Mouse (Mus musculus) heart, adult 11 months (tissue): ENCODE data around the gene Mllt11.

Experiments
- DNase-seq: peaks from one replicate; pipeline ENCODE4 v3.0.0; 2022

Gene Mllt11

DNA sequence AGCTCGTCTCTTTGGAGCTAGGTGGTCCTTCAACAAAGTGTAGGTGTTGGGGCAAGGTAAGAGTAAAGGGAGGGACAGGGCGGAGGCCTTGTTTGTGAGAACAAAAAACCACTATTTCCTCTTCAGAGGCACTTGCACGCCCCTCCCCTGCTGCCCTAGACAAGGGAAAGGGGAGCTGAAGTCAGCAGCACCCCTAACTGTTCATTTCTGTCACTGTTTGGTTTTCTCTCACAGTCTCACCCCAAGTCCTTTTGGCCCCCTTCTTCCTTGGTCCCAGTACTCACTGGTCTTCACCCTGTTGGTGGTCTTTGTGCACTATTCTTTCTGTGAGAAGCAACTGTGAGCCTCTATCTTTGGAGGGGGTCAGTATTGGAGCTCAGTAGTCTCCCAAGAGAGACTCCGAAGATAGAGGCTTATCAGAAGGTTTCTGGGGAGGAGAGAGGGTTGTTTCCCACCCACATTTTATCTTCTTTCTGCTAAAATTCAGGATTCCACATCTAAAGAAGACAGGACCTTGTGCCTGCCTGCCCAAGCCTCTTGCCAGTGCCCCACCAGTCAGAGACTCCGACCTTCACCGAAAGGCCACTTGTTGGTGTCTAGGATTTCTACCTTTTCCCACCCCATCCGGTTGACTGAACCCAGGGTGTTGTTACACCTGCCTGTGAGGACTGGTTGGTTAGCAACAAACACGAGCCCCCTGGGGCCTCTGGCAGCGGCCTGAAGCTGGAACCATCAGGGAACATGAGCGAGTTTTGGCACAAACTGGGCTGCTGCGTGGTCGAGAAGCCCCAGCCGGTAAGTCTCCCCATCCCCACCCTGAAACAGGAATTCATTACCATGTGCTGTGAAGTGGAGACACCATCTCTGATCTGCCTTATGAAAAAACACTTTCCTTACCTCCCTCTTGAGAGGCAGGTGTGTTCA lies at the start of gene Mllt11:
Mllt11 (minus strand) TSS at position 874 of the 924 bp plus-strand sequence.
- DNase-seq, result peak; percentile 93

DNA sequence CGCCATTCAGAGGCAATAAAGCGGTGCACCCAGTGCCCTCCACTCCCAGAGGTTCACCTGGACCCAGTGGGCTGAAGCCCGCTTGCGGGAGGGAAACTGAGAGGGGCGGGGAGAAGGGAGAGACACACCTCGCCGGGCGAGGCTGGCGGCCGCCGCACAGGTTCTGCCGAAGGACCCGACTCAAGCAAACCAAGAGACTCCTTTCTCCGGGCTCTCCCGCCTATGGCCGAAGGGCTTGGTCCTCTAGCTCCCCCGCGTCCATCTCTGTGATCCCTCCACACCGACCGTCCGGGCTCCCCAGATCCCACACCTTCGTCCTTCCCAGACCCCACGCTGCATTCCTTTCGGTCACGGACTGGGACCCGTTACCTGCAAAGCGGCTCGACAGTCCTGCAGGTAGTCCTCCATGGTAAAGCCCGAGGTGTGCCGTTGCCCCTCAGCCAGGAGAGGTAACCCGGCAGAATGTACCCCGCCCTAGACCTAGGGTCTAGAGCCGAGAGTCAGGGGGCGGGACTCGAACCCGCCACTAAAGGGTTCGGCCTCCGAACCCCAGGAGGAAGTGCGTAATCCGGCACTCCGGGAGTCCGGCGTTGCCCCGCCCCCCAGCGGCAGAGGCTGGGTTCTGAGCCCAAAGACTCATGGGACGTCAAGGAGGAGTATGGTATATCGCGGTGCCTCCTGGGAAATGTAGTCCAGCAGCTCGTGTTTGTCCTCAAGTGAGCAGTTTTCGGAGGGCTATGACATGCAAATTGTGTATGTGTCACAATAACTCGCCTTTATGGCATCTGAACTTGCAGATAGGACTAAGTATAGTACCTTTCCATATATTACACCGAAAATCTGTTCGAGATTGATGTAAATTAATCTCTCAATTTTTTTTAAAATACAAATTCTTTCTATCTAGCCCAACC lies 49.5 kb upstream of the Mllt11 start, which contains the start of the genes Mindy1 and Prune1:
Mindy1 (plus strand) TSS at position 130 of the 911 bp plus-strand sequence.
Prune1 (minus strand) TSS at position 861 of the 911 bp plus-strand sequence.
- peak; percentile 100 for DNase-seq

DNA sequence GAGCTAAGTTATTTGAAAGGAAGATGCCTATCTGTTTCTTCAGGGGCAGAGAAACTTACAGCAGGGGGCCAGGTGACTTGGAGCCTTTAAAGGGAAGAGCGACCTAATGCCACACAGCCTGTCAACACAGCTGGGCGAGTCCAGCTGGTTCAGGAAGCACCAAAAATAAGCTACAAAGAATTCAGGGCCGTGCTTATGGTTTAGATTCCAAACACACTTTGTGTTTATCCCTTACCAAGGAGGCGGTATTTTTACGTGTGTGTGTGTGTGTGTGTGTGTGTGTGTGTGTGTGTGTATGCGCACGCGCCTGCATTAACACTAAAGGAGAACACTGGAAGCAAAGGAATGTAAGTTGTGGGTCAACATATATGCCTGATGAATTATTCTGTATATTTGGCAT lies 48.8 kb upstream of the Mllt11 start:
- DNase-seq, result no peak

DNA sequence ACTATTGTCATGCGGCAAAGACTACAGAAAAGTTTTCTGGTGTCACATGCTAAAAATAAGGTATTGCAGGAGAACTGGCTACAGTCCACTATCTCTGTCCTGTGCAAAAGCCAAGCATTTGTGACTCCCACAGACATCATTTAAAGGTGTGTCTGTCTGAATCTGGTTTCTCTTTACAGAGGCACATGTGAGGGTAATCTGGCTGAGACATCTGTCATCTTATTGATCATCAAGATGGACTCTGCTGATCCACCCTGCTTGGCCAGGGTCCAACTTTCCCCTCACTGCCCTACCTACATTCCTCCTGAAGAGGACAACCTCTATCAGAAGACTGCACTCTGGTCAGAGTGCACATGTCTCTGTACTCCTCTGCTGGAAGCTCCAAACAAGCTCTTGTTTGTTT lies 45.2 kb upstream of the Mllt11 start:
- DNase-seq, result no peak

DNA sequence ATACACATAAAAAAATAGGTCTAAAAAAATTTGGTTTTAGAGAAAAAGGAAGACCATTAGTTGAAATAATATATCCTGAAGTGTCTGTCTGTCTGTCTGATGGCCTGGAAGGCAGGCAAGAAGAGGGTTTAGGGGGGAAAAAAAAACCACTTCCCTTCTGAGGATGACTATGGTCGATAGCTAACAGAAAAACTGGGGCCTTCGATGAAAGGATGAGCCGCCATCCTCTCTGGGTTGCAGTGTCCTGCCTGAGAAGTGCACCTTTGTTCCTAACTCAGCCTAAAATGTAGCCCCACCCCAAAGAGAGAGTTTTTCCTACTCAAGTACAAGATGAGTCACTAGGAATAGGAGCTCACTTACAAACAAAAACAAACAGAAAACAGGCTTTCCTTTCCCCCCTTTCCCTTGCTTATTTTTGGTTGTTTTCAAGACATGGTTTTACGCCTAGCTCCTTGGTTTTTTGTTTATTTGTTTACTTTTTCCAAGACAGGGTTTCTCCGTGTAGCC lies 44.5 kb upstream of the Mllt11 start:
- no peak for DNase-seq

DNA sequence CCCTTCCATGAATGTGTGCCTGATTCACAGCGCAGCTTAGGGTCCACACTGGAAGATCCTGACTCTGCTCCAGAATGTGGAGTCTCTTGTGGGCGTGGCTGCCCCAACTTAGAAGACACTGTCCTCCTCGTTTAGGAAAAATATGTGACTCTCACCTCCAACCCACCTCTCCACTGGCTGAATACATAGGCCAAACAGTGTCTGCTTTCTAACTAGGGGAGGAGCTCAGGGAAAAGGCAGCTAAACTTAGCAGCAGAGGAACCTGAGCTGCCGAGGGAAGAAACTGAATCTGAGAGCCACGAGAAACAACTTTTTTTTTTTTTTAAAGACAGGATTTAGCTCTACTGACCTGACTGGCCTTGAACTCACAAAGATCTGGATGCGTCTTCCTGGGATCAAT lies 43.2 kb upstream of the Mllt11 start:
- no peak for DNase-seq

DNA sequence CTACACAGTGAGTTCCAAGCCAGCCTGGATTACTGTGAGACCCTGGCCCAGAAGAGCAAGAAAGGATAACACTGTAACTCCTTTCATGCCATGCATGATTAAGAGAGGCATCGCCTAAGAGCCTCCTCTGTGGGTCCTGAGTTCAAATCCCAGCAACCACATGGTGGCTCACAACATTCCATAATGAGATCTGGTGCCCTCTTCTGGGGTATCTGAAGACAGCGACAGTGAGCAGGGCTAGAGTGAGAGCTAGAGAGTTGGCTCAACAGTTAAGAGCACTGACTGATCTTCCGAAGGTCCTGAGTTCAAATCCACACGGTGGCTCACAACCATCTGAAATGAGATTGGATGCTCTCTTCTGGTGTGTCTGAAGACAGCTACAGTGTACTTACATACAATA lies 42.5 kb upstream of the Mllt11 start:
- DNase-seq, result no peak

DNA sequence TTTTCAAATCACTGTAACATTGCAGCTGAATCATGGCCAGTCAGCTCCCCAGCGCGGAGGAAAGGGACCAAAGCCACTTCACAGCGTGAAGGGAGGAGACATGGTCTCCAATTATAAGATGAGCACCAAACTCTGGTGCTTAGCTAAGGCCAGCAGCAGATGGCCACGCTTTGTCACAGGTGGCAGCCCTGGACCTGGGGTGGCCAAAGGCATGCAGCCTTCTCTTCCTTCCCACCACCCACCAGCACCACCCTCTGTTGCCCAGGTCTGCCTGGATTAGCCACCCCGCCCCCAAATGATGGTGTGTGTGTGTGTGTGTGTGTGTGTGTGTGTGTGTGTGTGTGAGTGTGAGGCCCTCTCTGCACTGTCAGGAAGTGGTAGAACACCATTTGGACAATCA lies 41.5 kb upstream of the Mllt11 start:
- DNase-seq, result no peak

DNA sequence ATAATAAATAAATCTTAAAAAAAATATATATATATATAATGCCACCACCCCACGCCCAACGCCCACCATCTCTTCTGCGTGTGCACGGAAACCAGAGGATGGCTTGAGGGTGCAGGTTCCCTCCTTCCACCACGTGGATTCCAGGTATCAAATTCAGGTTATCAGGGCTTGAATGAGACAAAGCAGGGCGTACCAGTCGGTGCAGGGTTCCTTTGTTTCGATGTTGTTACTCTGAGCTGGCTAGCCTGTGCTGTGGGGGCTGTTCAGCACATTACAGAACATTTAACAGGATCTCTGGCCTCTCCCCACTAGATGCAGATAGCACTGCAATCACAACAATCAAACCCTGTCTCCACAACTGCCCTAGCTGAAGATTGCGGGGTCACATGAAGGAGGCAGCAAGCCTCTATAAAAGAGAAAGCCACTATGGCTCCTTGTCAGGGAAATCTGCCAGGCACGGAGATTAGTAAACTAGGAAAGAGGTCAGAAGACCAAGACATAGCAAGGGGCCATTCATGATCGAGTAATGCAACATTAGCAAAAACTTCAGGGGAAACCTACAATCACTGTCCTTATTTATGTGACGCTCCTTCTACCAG lies 38.9 kb upstream of the Mllt11 start:
- no peak for DNase-seq

DNA sequence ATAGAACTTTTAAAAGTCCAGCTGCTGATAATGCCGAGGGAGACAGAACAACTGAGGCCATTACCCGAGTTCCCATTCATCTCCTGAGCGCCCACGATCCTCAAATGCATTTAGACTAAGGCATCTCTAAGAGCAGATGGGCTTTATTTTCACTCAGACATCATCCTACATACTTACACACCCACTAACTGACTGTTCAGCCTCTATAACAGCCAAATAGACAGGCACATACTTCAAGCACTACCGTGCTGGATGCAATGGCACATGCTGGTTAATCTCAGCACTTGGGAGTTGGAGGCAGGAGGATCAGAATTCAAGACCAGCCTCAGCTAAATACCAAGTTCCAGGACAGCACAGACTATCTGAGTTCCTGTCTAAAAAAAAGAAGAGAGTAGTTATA lies 37.8 kb upstream of the Mllt11 start:
- no peak for DNase-seq

DNA sequence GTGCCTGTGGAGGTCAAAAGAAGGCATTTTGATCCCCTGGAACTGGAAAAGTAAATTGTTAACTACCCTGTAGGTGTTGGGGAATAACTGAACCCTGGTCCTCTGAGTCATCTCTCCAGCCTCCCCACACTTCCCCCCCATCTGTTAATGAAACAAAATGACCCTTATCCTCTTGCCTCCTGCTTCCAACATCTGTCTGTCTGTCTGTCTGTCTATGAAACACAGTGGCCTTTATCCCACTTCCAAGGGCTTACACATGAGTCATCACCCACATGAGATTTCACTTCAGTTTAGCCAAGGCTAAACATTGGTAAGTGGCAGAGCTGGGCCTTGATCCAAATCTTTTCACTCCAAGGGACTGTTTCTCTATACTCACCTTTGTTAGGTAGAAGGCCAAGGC lies 35.9 kb upstream of the Mllt11 start:
- no peak for DNase-seq

DNA sequence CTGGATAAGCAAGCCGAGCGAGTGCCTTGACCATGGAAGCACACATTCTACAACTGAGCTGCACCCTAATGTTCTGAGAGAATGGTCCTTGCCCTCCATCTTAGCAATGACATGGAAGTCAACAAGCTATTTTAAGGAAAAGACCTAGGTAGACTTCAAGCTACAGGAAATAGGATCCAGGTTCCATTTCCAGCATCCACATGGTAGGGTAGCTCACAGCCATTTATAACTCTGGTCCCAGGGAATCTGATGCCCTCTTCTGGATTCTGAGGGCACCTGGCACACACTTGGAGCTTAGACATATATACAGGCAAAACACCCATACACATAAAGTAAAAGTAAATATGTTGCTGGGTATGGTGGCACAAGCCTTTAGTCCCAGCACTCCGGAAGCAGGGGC lies 34.1 kb upstream of the Mllt11 start:
- DNase-seq, result no peak

DNA sequence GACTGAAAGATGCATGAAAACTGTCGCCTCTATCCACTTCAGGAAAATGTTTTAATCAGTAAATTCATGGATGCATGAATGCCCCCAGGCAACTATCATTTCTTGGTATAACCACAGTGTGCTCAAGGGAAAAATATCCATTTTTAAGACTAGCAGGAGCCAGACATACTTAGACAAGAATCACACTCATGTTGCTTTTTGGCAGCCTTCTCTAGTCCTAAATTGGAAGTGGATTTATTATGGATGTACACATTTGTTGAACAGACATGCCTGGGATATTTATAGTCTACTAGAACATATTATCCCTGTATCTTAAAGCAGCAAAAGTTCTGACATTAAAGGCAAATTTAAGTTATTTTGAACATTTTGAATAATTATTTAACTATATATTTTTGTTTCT lies 32.8 kb upstream of the Mllt11 start:
- no peak for DNase-seq

DNA sequence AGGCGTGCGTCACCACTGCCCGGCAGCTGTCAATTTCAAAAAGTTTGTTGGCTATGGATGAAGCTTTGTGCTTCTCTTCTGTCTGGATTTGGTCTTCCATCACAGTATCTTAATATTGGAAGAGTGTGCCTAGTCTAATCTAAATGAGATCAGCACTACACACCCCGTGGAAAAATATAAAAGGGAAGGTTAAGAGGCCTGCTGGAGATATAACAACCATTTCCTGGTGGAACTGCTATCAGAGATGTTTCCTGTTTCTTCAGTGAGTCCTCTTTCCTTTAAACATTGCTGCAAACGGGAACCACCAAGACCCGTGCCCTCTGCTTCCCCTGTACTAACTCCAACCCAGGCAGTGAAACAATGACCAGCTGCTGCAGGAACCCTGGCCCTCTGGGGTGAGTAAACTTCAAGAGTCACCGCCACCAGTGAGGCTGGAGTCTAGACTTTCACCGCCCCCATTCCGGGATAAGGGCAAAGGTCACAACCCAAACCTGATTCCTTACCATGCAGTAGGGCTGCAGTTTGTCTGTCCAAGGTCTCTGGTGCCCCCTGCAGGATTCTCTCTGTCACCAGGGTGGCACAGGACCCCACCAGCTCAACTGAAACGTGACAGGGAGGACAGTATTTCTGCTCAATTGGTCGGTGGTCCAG lies 31.2 kb upstream of the Mllt11 start:
- peak; percentile 97 for DNase-seq

DNA sequence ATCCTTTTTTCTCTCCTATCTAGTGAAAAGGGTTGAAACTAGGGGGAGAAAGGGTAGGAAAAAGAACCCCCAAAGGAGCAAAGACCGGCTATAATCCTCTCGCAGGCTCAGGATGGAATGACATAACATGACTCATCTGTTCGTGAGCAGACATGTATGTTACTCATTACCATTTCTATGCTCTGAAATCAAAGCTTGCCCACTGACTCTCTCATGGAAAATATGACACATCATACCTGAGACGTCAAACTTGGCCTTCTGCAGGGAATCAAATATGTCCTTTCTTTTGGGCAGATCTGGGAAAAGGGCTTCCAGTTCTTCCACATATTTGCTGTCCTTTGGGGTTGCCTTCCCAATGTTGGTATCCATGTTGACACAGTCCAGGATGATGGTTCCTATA lies 30.0 kb upstream of the Mllt11 start:
- DNase-seq, result no peak

DNA sequence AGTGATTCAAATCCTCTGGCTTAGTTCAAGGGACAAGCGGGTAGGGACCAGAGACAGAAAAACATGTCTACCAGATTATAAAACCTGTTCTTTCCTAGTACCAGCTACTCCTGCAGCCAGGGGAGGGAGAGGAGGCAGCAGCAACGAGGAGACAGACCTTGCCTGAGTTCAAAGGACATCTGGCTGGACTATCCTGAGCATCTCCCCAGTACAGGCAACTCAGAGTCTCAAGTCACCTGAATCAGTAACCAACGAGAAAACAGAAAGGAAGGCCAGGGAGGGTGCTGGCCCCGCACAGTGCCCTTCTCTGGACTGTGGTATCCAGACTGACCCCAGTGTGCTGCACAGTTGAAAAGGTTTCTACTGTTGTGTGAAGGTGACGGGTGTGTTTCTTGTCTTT lies 25.0 kb upstream of the Mllt11 start:
- DNase-seq, result no peak

DNA sequence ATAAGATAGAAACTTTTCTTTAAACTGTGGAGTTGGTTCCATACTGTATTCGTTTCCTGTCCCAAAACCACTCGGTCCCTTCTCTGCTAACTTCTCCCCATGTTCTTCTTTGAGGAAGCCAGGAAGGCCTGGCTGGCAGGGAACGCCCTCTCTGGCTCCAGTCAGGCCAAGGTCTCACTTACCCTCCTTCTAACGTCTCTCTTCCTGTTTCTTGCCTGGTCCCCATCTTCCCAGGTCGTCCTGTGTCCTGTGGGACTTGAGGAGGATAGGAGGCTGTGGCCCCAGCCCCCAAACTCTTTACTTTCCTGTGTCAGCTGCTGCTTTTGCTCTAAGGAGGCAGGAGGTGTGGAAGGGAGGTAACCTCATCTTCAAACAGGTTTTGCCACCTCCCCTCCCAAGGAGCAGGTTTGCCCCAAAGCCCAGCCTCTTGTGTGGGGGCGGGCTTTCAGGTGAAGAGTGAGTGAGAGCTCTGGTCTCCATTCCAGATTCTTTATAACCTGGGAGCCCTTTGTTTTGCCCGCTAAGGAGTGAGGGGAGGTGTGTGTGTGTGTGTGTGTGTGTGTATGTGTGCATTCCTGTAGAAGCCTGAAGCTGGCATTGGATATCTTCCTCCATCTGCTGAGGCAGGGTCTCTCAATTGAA lies 18.9 kb upstream of the Mllt11 start, which contains the start of gene Bnipl:
Bnipl (minus strand) TSS at position 411 of the 642 bp plus-strand sequence.
- DNase-seq, result peak; percentile 81

DNA sequence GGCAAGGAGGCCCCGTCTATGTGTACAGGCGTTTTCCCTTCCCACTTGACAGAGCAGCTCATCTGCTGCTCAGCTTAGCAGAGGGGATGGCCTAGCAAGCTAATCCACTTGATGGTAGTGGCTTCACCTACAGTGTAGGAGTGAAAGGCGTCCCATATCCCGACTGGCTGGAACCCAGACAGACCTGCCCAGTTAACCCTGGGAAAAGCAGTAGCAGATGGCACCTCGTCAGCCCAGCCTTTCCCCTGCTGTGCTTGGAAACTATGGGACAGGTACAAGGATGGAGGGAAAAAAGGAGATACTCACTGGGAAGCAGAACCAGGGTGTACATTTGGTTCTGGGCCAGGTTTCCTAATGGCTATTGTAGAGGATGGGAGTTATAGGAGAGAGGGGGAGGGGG lies 18.4 kb upstream of the Mllt11 start:
- peak; percentile 82 for DNase-seq

DNA sequence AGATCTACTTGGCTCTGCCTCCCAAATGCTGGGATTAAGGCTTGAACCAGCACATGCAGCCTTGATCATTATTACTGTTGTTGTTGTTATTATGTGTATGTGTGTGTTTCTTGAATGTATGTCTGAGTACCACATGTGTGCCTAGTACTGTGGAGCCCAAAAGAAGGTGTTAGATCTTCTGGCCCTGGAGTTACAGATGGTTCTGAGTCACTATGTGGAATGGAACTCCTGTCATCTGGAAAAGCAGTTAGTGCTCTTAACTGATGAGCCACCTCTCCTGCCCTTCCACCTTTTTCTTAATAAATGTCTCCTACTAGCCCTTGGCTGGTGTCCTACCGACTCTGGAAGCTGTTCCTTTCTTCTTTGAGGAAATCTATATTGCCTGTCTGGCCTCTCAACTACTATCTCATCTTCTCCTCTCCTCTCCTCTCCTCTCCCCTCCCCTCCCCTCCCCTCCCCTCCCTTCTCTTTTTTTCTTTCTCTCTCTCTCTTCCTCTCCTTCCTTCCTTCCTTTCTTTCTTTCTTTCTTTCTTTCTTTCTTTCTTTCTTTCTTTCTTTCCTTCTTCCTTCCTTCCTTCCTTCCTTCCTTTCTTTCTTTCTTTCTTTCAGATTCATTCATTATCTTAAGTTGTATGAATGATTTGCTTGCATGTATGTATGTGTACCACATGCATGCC lies 15.8 kb upstream of the Mllt11 start:
- DNase-seq, result peak; percentile 82

DNA sequence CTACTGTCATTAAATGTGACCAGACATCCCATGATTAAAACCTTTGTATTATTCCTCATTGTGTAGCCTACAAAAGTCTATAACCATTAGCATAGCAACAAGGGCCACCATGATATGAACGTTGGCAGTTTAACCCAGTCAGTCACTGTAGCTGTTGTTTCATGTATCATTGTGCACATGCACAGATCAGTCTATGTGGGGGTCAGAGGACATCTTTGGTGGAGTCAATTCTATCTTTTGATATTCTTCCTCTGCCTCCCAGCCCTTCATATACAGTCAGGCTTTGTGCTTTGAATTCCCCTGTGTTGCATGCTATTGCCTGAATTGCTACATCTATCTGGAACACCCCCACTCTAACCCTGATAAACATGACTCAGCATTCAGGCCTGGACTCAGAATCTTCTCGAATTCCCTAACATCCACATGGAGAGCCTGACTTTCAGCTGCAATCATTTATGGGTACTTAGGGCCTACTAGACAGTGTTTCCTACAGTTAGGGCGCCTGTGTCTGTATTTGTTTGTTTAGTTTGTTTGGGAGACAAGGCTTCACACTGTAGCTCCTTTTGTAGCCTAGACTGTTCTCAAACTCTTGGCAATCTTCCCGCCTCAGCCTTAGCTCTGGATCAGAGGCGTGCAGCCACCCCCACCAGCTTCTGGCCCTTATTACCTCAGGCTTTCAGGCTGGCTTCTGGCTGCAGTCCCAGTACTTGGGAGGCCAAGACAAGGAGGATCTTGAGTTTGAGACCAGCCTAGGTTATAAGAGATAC lies 14.7 kb upstream of the Mllt11 start:
- DNase-seq, result peak; percentile 91
